Mouse (Mus musculus) mesoderm, embryonic 11.5 days (tissue): ENCODE measurements around the gene Ifnab.

Experiments used
- DNase-seq: peaks from one replicate; pipeline ENCODE4 v3.0.0-alpha.2; 2012; ENCODE audit warnings: low read depth, low spot score

The Ifnab gene

GRCm38 (mm10) chr4:88676824-88677223 lies 14.3 kb downstream of the Ifnab start, which contains the start of gene Ifna16:
Gene Ifna16, minus strand, starts transcription at chr4:88676924.
- DNase-seq = no peak

- no peak for DNase-seq
Measured at GRCm38 (mm10) chr4:88655461-88655860, 35.7 kb downstream of the Ifnab start.

GRCm38 (mm10) chr4:88653644-88654043 lies 37.5 kb downstream of the Ifnab start:
- no peak for DNase-seq

- no peak for DNase-seq
Measured at GRCm38 (mm10) chr4:88644359-88644758, 46.8 kb downstream of the Ifnab start, which contains the start of gene Ifna13. Gene Ifna13, minus strand, starts transcription at chr4:88644459.

GRCm38 (mm10) chr4:88642526-88642925 lies 48.6 kb downstream of the Ifnab start:
- DNase-seq = peak; percentile 28

- peak; percentile 100 for DNase-seq
Measured at GRCm38 (mm10) chr4:88641077-88641831, 49.9 kb downstream of the Ifnab start.

- DNase-seq = no peak
Measured at GRCm38 (mm10) chr4:88640704-88641076, 50.5 kb downstream of the Ifnab start.
